Mouse (Mus musculus): ENCODE data around the gene Gm28374. TPM values are rescaled to one million over a fixed set of nuclear protein-coding genes. Genes with fewer than 3 reads are reported as not detected.

Gene Gm28374
- polyA plus RNA-seq, 1 experiment from 2014 or later: 1.5 TPM

- no peaks in the 10 kb centered on the region for H3K9me3 ChIP-seq (ENCODE audit: control insufficient read depth, low read length)
- no peak for ATAC-seq (replicated peaks; ENCODE audit: low FRiP score, low TSS enrichment, low read depth)
- 53% methylated on average over 6 of the region's 6 CpGs for WGBS
These were observed 19.1 kb upstream of the Gm28374 start for GRCm38 (mm10) chr19:6101186-6101585.

DNA sequence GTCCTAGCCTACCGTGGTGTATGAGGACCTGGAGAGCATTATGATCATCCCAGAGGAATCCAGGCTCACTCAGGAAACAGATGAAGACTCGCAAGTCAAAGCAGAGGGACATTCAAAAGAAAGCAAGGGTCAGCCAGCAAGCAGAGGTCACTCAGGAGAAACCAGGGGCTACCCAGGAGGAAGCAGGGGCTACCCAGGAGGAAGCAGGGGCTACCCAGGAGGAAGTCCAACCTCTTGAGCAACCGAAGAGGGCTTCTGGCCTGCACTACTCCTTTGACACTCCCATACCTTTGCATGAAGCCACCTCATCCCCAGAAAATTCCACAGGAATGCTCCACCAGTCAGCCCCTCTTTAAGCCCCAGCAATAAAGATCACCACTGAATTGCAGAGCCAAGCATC lies 15.8 kb upstream of the Gm28374 start:
- 76% methylated on average over 3 of the region's 3 CpGs for WGBS
- Histone ChIP-seq H3K9ac (ENCODE audit: low read length) (no peak overlapping the region), H3K4me2 (ENCODE audit: low read length) (no peak overlapping the region), H3K27ac (ENCODE audit: low read depth) (no peak overlapping the region), H3K27me3 (replicated peaks; ENCODE audit: control insufficient read depth, insufficient read depth, low read length) (no peaks in the 10 kb centered on the region), H3K4me3 (ENCODE audit: low read depth, low read length) (no peak overlapping the region), H3K36me3 (ENCODE audit: control insufficient read depth, insufficient read depth, low read length) (peaks cover 25% of the 10 kb centered on the region), H3K4me1 (replicated peaks; ENCODE audit: control insufficient read depth, insufficient read depth, low read length) (no peaks in the 10 kb centered on the region), H3K9me3 (ENCODE audit: control insufficient read depth, low read length) (no peaks in the 10 kb centered on the region)
- no peak for ATAC-seq (replicated peaks; ENCODE audit: low FRiP score, low TSS enrichment, low read depth)
- DNase-seq (ENCODE audit: low spot score): no peak

More at GRCm38 (mm10) chr19:6101186-6101585, 19.1 kb upstream of the Gm28374 start:
- no peak overlapping the region for H3K4me3 ChIP-seq (ENCODE audit: low read depth, low read length)
- H3K9ac ChIP-seq (ENCODE audit: low read length): no peak overlapping the region
- no peaks in the 10 kb centered on the region for H3K4me1 ChIP-seq (replicated peaks; ENCODE audit: control insufficient read depth, insufficient read depth, low read length)
- no peak for DNase-seq (ENCODE audit: low spot score)
- no peaks in the 10 kb centered on the region for H3K27me3 ChIP-seq (replicated peaks; ENCODE audit: control insufficient read depth, insufficient read depth, low read length)
- no peak overlapping the region for H3K4me2 ChIP-seq (ENCODE audit: low read length)
- no peak overlapping the region for H3K27ac ChIP-seq (ENCODE audit: low read depth)
- peaks cover 4% of the 10 kb centered on the region; the same call in 1 of the 2 replicates for H3K36me3 ChIP-seq (ENCODE audit: control insufficient read depth, insufficient read depth, low read length)

- ATAC-seq (replicated peaks; ENCODE audit: low FRiP score, low TSS enrichment, low read depth): no peak
- H3K4me2 ChIP-seq (ENCODE audit: low read length): no peak within 1 kb of the TSS
- 86% methylated on average over 7 of the region's 7 CpGs for WGBS
- no peaks in the 10 kb centered on the region for H3K9me3 ChIP-seq (ENCODE audit: control insufficient read depth, low read length)
- H3K9ac ChIP-seq (ENCODE audit: low read length): no peak within 1 kb of the TSS
- no peaks in the 10 kb centered on the region for H3K27me3 ChIP-seq (replicated peaks; ENCODE audit: control insufficient read depth, insufficient read depth, low read length)
- H3K4me1 ChIP-seq (replicated peaks; ENCODE audit: control insufficient read depth, insufficient read depth, low read length): no peaks in the 10 kb centered on the region
- H3K36me3 ChIP-seq (ENCODE audit: control insufficient read depth, insufficient read depth, low read length): peaks cover 58% of the 10 kb centered on the region
- H3K4me3 ChIP-seq (ENCODE audit: low read depth, low read length): no peak within 1 kb of the TSS
- H3K27ac ChIP-seq (ENCODE audit: low read depth): no peak within 1 kb of the TSS
- DNase-seq (ENCODE audit: low spot score): no peak
These were observed 12.1 kb upstream of the Gm28374 start, which contains the start of gene AC131692.1 for GRCm38 (mm10) chr19:6094119-6094518. Gene AC131692.1 (plus strand): TSS chr19:6094419.

DNA sequence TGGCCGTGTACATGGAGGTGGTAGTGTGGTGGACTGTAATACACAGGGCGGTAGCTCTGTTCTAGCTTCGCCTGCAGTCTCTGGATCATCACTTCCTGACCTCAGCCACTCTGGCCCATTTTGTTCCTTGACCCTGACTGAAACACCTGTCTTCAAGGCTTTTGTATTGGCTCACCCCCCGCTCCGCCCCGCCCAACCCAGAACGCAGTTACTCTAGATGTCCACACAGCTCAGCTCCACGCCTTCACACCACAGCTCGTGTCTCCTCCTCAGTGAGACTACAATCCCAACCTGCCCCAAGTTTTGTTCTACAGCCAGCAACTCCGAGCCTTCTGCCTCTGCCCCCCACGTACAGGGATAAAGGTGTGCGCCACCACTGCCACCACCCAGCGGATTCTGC lies 6.8 kb upstream of the Gm28374 start:
- H3K9me3 ChIP-seq (ENCODE audit: control insufficient read depth, low read length): no peaks in the 10 kb centered on the region
- ATAC-seq (replicated peaks; ENCODE audit: low FRiP score, low TSS enrichment, low read depth) (no peak), DNase-seq (ENCODE audit: low spot score) (no peak)
- peaks cover 8% of the 10 kb centered on the region for H3K4me1 ChIP-seq (replicated peaks; ENCODE audit: control insufficient read depth, insufficient read depth, low read length)
- no peak overlapping the region for H3K4me3 ChIP-seq (ENCODE audit: low read depth, low read length)
- H3K27me3 ChIP-seq (replicated peaks; ENCODE audit: control insufficient read depth, insufficient read depth, low read length): no peaks in the 10 kb centered on the region
- WGBS: 97% methylated on average over 13 of the region's 13 CpGs
- no peak overlapping the region for H3K9ac ChIP-seq (ENCODE audit: low read length)
- H3K36me3 ChIP-seq (ENCODE audit: control insufficient read depth, insufficient read depth, low read length): peaks cover 49% of the 10 kb centered on the region
- no peak overlapping the region for H3K4me2 ChIP-seq (ENCODE audit: low read length)
- no peak overlapping the region for H3K27ac ChIP-seq (ENCODE audit: low read depth)

GRCm38 (mm10) chr19:6085417-6085879 lies 3.4 kb upstream of the Gm28374 start:
- under 1% methylated on average over 17 of the region's 17 CpGs for WGBS
- peak overlapping the region; percentile 71 for H3K9ac ChIP-seq (ENCODE audit: low read length)
- peaks cover 52% of the 10 kb centered on the region for H3K36me3 ChIP-seq (ENCODE audit: control insufficient read depth, insufficient read depth, low read length)
- peak overlapping the region; percentile 93 for H3K4me2 ChIP-seq (ENCODE audit: low read length)
- H3K27me3 ChIP-seq (replicated peaks; ENCODE audit: control insufficient read depth, insufficient read depth, low read length): no peaks in the 10 kb centered on the region
- ATAC-seq (replicated peaks; ENCODE audit: low FRiP score, low TSS enrichment, low read depth): peak; percentile 73
- peak; percentile 82 for DNase-seq (ENCODE audit: low spot score)
- H3K9me3 ChIP-seq (ENCODE audit: control insufficient read depth, low read length): no peaks in the 10 kb centered on the region
- H3K4me1 ChIP-seq (replicated peaks; ENCODE audit: control insufficient read depth, insufficient read depth, low read length): peaks cover 16% of the 10 kb centered on the region
- peak overlapping the region; percentile 70 for H3K27ac ChIP-seq (ENCODE audit: low read depth)
- peak overlapping the region; percentile 62 for H3K4me3 ChIP-seq (ENCODE audit: low read depth, low read length)

- H3K9ac ChIP-seq (ENCODE audit: low read length): peak within 1 kb of the TSS; percentile 71
- peaks cover 50% of the 10 kb centered on the region for H3K36me3 ChIP-seq (ENCODE audit: control insufficient read depth, insufficient read depth, low read length)
These were observed 2.6 kb upstream of the Gm28374 start, which contains the start of the genes Zfpl1 and Cdca5 for GRCm38 (mm10) chr19:6084478-6085248. Gene Zfpl1 (minus strand): TSS chr19:6084956. Gene Cdca5 (plus strand): TSS chr19:6084983.

GRCm38 (mm10) chr19:6079983-6080480 lies 2.0 kb downstream of the Gm28374 start, which contains the start of gene Tmem262:
Gene Tmem262 (plus strand): TSS chr19:6080033.
- H3K4me2 ChIP-seq (ENCODE audit: low read length): no peak within 1 kb of the TSS
- H3K4me3 ChIP-seq (ENCODE audit: low read depth, low read length): no peak within 1 kb of the TSS
- no peaks in the 10 kb centered on the region for H3K27me3 ChIP-seq (replicated peaks; ENCODE audit: control insufficient read depth, insufficient read depth, low read length)
- 93% methylated on average over 12 of the region's 12 CpGs for WGBS
- ATAC-seq (replicated peaks; ENCODE audit: low FRiP score, low TSS enrichment, low read depth) (no peak), DNase-seq (ENCODE audit: low spot score) (no peak)
- H3K27ac ChIP-seq (ENCODE audit: low read depth): no peak within 1 kb of the TSS
- H3K4me1 ChIP-seq (replicated peaks; ENCODE audit: control insufficient read depth, insufficient read depth, low read length): peaks cover 20% of the 10 kb centered on the region
- H3K9ac ChIP-seq (ENCODE audit: low read length): no peak within 1 kb of the TSS
- H3K36me3 ChIP-seq (ENCODE audit: control insufficient read depth, insufficient read depth, low read length): peaks cover 41% of the 10 kb centered on the region
- H3K9me3 ChIP-seq (ENCODE audit: control insufficient read depth, low read length): no peaks in the 10 kb centered on the region

More at GRCm38 (mm10) chr19:6084478-6085248, 2.6 kb upstream of the Gm28374 start, which contains the start of the genes Zfpl1 and Cdca5:
- no peaks in the 10 kb centered on the region for H3K27me3 ChIP-seq (replicated peaks; ENCODE audit: control insufficient read depth, insufficient read depth, low read length)
- WGBS: under 1% methylated on average over 58 of the region's 58 CpGs
- ATAC-seq (replicated peaks; ENCODE audit: low FRiP score, low TSS enrichment, low read depth) (peak; percentile 90), DNase-seq (ENCODE audit: low spot score) (peak; percentile 98)
- H3K9me3 ChIP-seq (ENCODE audit: control insufficient read depth, low read length): no peaks in the 10 kb centered on the region
- H3K4me1 ChIP-seq (replicated peaks; ENCODE audit: control insufficient read depth, insufficient read depth, low read length): peaks cover 16% of the 10 kb centered on the region
- peak within 1 kb of the TSS; percentile 93 for H3K4me2 ChIP-seq (ENCODE audit: low read length)
- H3K4me3 ChIP-seq (ENCODE audit: low read depth, low read length): peak within 1 kb of the TSS; percentile 62
- peak within 1 kb of the TSS; percentile 70 for H3K27ac ChIP-seq (ENCODE audit: low read depth)

DNA sequence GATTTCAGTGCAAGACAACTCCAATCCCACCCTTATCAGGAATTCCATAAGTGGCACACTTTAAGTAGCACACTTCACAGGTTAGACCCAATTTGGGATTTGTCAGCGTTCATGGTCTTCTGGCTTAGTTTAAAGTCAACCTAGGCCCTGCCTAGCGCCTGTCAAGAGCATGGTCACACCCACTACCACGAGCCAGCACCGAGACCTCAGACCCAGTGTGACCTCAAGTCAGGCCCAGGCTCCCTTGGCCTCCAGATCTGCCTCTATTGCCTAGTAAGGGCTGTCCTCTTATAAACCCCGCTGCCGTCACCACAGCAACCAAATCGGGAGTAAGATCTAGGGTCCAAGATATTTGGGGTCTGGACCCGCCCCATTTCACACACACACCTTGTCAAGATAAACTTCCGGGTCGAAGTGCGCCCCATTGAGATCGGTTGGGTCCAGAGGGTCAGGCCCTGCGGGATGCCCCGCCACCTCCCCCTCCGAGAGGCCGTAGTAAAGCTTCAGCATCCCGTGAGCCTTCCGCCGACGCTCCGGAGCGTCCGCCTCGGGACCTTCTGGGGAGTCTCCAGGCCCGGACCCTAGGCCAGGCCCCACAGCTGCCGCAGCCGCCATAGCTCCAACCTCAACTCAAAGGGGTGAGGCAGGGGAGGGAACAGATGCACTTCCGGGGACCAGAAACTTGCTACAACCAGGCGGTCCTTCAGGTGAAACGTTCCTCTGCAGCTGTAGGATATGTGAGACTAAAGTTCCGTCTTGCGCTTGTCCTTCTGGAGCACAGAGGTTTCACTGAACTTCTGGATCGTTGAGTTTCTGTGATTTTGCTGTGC lies 5.3 kb downstream of the Gm28374 start, which contains the start of gene Vps51:
TSS of gene Vps51 (minus strand) at position 668 of the 830 bp plus-strand sequence.
- peak; percentile 94 for DNase-seq (ENCODE audit: low spot score)
- Histone ChIP-seq H3K4me2 (ENCODE audit: low read length) (peak within 1 kb of the TSS; percentile 97), H3K9me3 (ENCODE audit: control insufficient read depth, low read length) (no peaks in the 10 kb centered on the region), H3K27ac (ENCODE audit: low read depth) (peak within 1 kb of the TSS; percentile 81), H3K36me3 (ENCODE audit: control insufficient read depth, insufficient read depth, low read length) (peaks cover 49% of the 10 kb centered on the region), H3K4me3 (ENCODE audit: low read depth, low read length) (peak within 1 kb of the TSS; percentile 80), H3K9ac (ENCODE audit: low read length) (peak within 1 kb of the TSS; percentile 72), H3K4me1 (replicated peaks; ENCODE audit: control insufficient read depth, insufficient read depth, low read length) (peaks cover 8% of the 10 kb centered on the region), H3K27me3 (replicated peaks; ENCODE audit: control insufficient read depth, insufficient read depth, low read length) (no peaks in the 10 kb centered on the region)
- peak; percentile 82 for ATAC-seq (replicated peaks; ENCODE audit: low FRiP score, low TSS enrichment, low read depth)
- 1% methylated on average over 33 of the region's 33 CpGs for WGBS

Measured in intestine, embryonic 14.5 days (tissue).